In genomic region chr2:5137500-5138286, GRCm38 (mm10) we compare ENCODE assay signal across 8 mouse cellular contexts. TPM values are rescaled to one million over a fixed set of nuclear protein-coding genes. Genes with fewer than 3 reads are reported as not detected.
DNase-seq lines count a peak whose midpoint lies in the region; ATAC-seq lines count a peak whose summit lies in the region.

Gene Ccdc3 (plus strand): TSS chr2:5137776.

- peak within 1 kb of the TSS; percentile 76 for H3K4me2 ChIP-seq in heart, embryonic 11.5 days
- H3K4me2 ChIP-seq in kidney, embryonic 15.5 days = peak within 1 kb of the TSS; percentile 92
- peak within 1 kb of the TSS; percentile 42 for H3K4me2 ChIP-seq in liver, embryonic 16.5 days (ENCODE audit: low read depth, low read length)

- peaks cover 4% of the 10 kb centered on the region for H3K4me1 ChIP-seq in heart, embryonic 11.5 days (ENCODE audit: control insufficient read depth, insufficient read depth, low read length)
- H3K4me1 ChIP-seq in kidney, embryonic 15.5 days = peaks cover 28% of the 10 kb centered on the region
- H3K4me1 ChIP-seq in liver, embryonic 16.5 days (ENCODE audit: control insufficient read depth, low read depth, low read length) = no peaks in the 10 kb centered on the region

- no peaks in the 10 kb centered on the region for H3K9me3 ChIP-seq in heart, embryonic 11.5 days (replicated peaks; ENCODE audit: control insufficient read depth, low read length)
- no peaks in the 10 kb centered on the region for H3K9me3 ChIP-seq in kidney, embryonic 15.5 days (replicated peaks)
- no peaks in the 10 kb centered on the region for H3K9me3 ChIP-seq in liver, embryonic 16.5 days (replicated peaks; ENCODE audit: control insufficient read depth, low read length)

- ATAC-seq in heart, embryonic 11.5 days (replicated peaks; ENCODE audit: insufficient number of reproducible peaks, low FRiP score, low TSS enrichment) = no peak
- peak; percentile 68 for ATAC-seq in kidney, embryonic 15.5 days (replicated peaks; ENCODE audit: low FRiP score)
- peak; percentile 21; the same call in 1 of the 2 replicates for ATAC-seq in liver, embryonic 16.5 days (ENCODE audit: low read depth)

- WGBS in heart, embryonic 11.5 days (ENCODE audit: insufficient replicate concordance) = 1% methylated on average over 78 of the region's 78 CpGs
- under 1% methylated on average over 78 of the region's 78 CpGs for WGBS in kidney, embryonic 15.5 days
- 2% methylated on average over 78 of the region's 78 CpGs for WGBS in liver, embryonic 16.5 days (ENCODE audit: insufficient replicate concordance)

- no peaks in the 10 kb centered on the region for H3K36me3 ChIP-seq in heart, embryonic 11.5 days (ENCODE audit: control insufficient read depth, insufficient read depth, low read length)
- no peaks in the 10 kb centered on the region for H3K36me3 ChIP-seq in kidney, embryonic 15.5 days
- no peaks in the 10 kb centered on the region for H3K36me3 ChIP-seq in liver, embryonic 16.5 days (ENCODE audit: control insufficient read depth, insufficient read depth)

- intact Hi-C loops in left cerebral cortex, postnatal 4 days (cut with DNase I) = no loop called here

- DNase-seq in left cerebral cortex, adult 18-20 months (ENCODE audit: low spot score in 2 of 2) = no peak
- no peak for DNase-seq in left cerebral cortex, postnatal 4 days
- DNase-seq in embryo, embryonic 10.5 days (ENCODE audit: low spot score) = peak; percentile 47
- DNase-seq in retina, embryonic 14.5 days (ENCODE audit: low spot score) = peak; percentile 53
- DNase-seq in natural killer cell, adult 2 months (ENCODE audit: low spot score in 2 of 2) = no peak

- H3K9ac ChIP-seq in heart, embryonic 11.5 days (ENCODE audit: low read depth, low read length) = peak within 1 kb of the TSS; percentile 65
- H3K9ac ChIP-seq in kidney, embryonic 15.5 days = peak within 1 kb of the TSS; percentile 45
- no peak within 1 kb of the TSS for H3K9ac ChIP-seq in liver, embryonic 16.5 days (ENCODE audit: low read depth, low read length)

- peak within 1 kb of the TSS; percentile 50 for H3K4me3 ChIP-seq in heart, embryonic 11.5 days (ENCODE audit: low read depth, low read length)
- H3K4me3 ChIP-seq in kidney, embryonic 15.5 days (replicated peaks) = peak within 1 kb of the TSS; percentile 55
- H3K4me3 ChIP-seq in liver, embryonic 16.5 days (ENCODE audit: low read depth, low read length) = peak within 1 kb of the TSS; percentile 45

- no peak within 1 kb of the TSS for H3K27ac ChIP-seq in heart, embryonic 11.5 days (ENCODE audit: low read depth, low read length)
- no peak within 1 kb of the TSS for H3K27ac ChIP-seq in kidney, embryonic 15.5 days
- no peak within 1 kb of the TSS for H3K27ac ChIP-seq in liver, embryonic 16.5 days (ENCODE audit: low read length)

- peaks cover 39% of the 10 kb centered on the region for H3K27me3 ChIP-seq in heart, embryonic 11.5 days (ENCODE audit: control insufficient read depth, insufficient read depth, low read length)
- peaks cover 38% of the 10 kb centered on the region for H3K27me3 ChIP-seq in kidney, embryonic 15.5 days
- peaks cover 32% of the 10 kb centered on the region for H3K27me3 ChIP-seq in liver, embryonic 16.5 days (ENCODE audit: control insufficient read depth, insufficient read depth, low read depth, low read length)

RNA-seq across cellular contexts. Expression of gene Ccdc3, which starts in this region (rescaled TPM):
- 10 to 100 TPM; 15.9 to 16.7 TPM for total RNA-seq in left cerebral cortex, adult 18-20 months (2021)
- total RNA-seq in left cerebral cortex, postnatal 4 days (2021) = 1 to 10 TPM; 6.0 to 6.8 TPM
- polyA plus RNA-seq in heart, embryonic 11.5 days (2014; fragmentation: Nextera tagmentation; extraction: Ambion mirVana) = 7.9 and 9.3 TPM in 2 replicates
- polyA plus RNA-seq in kidney, embryonic 15.5 days (2015; fragmentation: Nextera tagmentation; extraction: Ambion mirVana) = 12.6 and 15.8 TPM in 2 replicates
- polyA plus RNA-seq in liver, embryonic 16.5 days (2015; fragmentation: Nextera tagmentation; extraction: Ambion mirVana) = 2.0 and 3.4 TPM in 2 replicates

Comparison
In these comparisons a context has a peak if more than half of its experiments do, and no peak if none do; other contexts are left out.
1. DNase-seq: peak in embryo, embryonic 10.5 days (single experiment) and retina, embryonic 14.5 days (single experiment); none in left cerebral cortex, adult 18-20 months (0 of 2), left cerebral cortex, postnatal 4 days (single experiment) and natural killer cell, adult 2 months (0 of 2).
2. H3K4me2 ChIP-seq: peak in every context shown above with its lines; median percentile 92 in kidney, embryonic 15.5 days; 76 in heart, embryonic 11.5 days; 42 in liver, embryonic 16.5 days.
3. Peak in every context shown above with its lines, with median percentiles within 50 percentile points of each other: H3K4me3 ChIP-seq.